Mouse (Mus musculus) liver, adult 2 months (tissue): ENCODE measurements around the gene Nmur1. TPM values are rescaled to one million over a fixed set of nuclear protein-coding genes. Genes with fewer than 3 reads are reported as not detected.

Experiments used
- DNase-seq: peaks from one replicate; pipeline ENCODE4 v3.0.0-alpha.2; 2011; ENCODE audit warnings: low read depth, low spot score; ENCODE audit errors: extremely low read depth
- H3K27ac ChIP-seq: fragments of 200-500 bp; replicated peaks from 2 replicates; pipeline ENCODE4 v1.5.1; 2012; ENCODE audit warnings: low read depth, mild to moderate bottlenecking, control low read depth, inconsistent platforms, low read length; ENCODE audit not compliant: insufficient read depth
- H3K27me3 ChIP-seq: fragments of 200-500 bp; 2 replicates; pipeline ENCODE4 v1.6.1; 2012; ENCODE audit warnings: mild to moderate bottlenecking, moderate library complexity, low read length, inconsistent platforms; ENCODE audit not compliant: control insufficient read depth, insufficient read depth
- H3K36me3 ChIP-seq: fragments of 200-500 bp; 2 replicates; pipeline ENCODE4 v1.6.1; 2012; ENCODE audit warnings: low read length, inconsistent platforms; ENCODE audit not compliant: control insufficient read depth, insufficient read depth
- H3K4me1 ChIP-seq: fragments of 200-500 bp; 2 replicates; pipeline ENCODE4 v1.6.1; 2011; ENCODE audit warnings: low read length; ENCODE audit not compliant: control insufficient read depth, insufficient read depth
- H3K4me3 ChIP-seq: fragments of 200-500 bp; 2 replicates; pipeline ENCODE4 v1.5.1; 2011; ENCODE audit warnings: low read depth, mild to moderate bottlenecking, control low read depth, low read length, moderate library complexity; ENCODE audit not compliant: insufficient read depth
- H3K79me2 ChIP-seq: fragments of 200-500 bp; 2 replicates; pipeline ENCODE4 v1.6.1; 2012; ENCODE audit warnings: inconsistent platforms, mild to moderate bottlenecking, low read length, moderate library complexity; ENCODE audit not compliant: control insufficient read depth, insufficient read depth
- H3K9ac ChIP-seq: fragments of 200-500 bp; 2 replicates; pipeline ENCODE4 v1.6.1; 2012; ENCODE audit warnings: low read depth, mild to moderate bottlenecking, control low read depth, inconsistent platforms, low read length
- CTCF ChIP-seq: fragments of 200-500 bp; IDR thresholded peaks from 2 replicates; pipeline ENCODE4 v1.5.1; 2011; ENCODE audit warnings: low read depth, low read length, control low read depth
- POLR2A ChIP-seq: fragments of 200-500 bp; IDR thresholded peaks from 2 replicates; pipeline ENCODE4 v1.6.1; 2011; ENCODE audit warnings: low read length, control low read depth; ENCODE audit not compliant: insufficient read depth; ENCODE audit errors: extremely low read depth
- WGBS: fragments of 180-500 bp; shearing (Covaris S2); methylation state at CpG from one replicate; pipeline ENCODE4 v1.1.7; 2018; 5-methylcytosine and 5-hydroxymethylcytosine counted together
- polyA plus RNA-seq: library from polyadenylated mRNA; depleted of rRNA; stranded (reverse); fragments of >200 nt; gene quantifications from 2 replicates; pipeline ENCODE4 v1.2.3, GENCODE M21; 2012
- total RNA-seq: library from RNA; depleted of rRNA; stranded (reverse); fragments of >200 nt; gene quantifications from 2 replicates; pipeline ENCODE4 v1.2.3, GENCODE M21; 2014

The Nmur1 gene
- total and polyA plus RNA-seq, 2 experiments = not detected

DNA sequence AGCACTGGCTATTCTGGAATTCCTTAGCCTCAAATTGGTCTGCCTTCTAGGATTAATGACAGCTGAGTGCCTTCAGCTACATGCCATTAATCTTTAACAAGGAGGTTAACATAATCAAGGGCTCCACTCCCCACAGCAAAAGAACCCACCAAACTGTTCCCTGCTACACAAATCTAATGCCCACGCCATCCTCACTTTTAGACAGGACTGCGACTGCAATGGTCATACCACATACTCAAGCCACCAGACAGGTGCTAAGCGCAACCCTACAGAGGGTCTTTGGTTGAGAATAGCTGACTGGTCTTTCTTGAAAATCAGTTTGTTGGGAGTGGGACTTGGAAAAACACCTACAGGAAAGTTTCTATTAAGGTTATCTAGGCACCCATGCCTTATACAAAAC, 76.8 kb downstream of the Nmur1 start:
- no peaks in the 10 kb centered on the region for H3K79me2 ChIP-seq
- TF ChIP-seq POLR2A (no peak), CTCF (no peak)
- H3K27ac ChIP-seq = no peak overlapping the region
- WGBS = over 99% methylated on average over 3 of the region's 3 CpGs
- no peak for DNase-seq
- no peaks in the 10 kb centered on the region for H3K4me1 ChIP-seq
- no peak overlapping the region for H3K4me3 ChIP-seq
- H3K36me3 ChIP-seq = peaks cover 59% of the 10 kb centered on the region
- no peak overlapping the region for H3K9ac ChIP-seq
- H3K27me3 ChIP-seq = no peaks in the 10 kb centered on the region

DNA sequence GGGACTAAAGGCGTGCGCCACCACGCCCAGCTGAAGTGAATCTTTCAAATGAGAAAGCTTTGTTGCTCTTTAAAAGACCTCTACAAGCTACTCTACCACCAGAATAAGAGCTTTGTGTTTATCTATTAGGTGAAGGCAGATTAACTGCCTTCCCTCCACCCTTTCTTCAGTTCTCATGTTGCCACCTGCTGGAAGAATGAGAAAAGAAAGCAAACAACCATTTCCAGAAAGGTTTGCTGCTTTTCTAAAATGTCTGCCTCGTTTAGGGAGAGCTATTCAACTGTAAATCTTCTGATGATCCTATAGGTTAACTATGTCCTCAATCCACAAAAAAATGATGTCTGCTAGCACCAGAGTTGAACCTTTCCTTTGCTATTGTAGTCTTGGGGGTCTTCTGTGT, 77.2 kb downstream of the Nmur1 start:
- no peak overlapping the region for H3K9ac ChIP-seq
- no peak for TF ChIP-seq CTCF
- TF ChIP-seq POLR2A = no peak
- no peak for DNase-seq
- peaks cover 55% of the 10 kb centered on the region for H3K36me3 ChIP-seq
- no peak overlapping the region for H3K27ac ChIP-seq
- no peaks in the 10 kb centered on the region for H3K79me2 ChIP-seq
- H3K4me3 ChIP-seq = no peak overlapping the region
- no peaks in the 10 kb centered on the region for H3K27me3 ChIP-seq
- 82% methylated on average over 4 of the region's 4 CpGs for WGBS
- no peaks in the 10 kb centered on the region for H3K4me1 ChIP-seq

DNA sequence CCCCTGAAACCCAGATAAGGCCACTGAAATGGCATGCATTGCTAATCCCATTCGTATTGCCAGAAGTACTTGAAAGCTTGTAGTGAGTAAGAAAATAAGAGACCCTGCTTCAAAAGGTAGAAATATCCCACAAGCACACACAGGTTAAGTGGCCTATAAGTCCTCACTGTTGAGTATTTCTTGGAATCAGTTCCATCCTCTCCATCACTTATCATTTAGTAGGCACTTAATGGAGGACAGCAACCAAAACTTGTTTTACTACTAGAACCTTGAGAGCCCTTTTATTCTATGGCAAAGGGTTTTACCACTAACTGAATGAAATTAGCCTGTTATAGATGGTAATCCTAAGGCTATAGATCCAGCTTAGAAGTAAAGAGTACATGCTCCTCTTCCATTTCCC, 77.9 kb downstream of the Nmur1 start:
- Histone ChIP-seq H3K4me1 (no peaks in the 10 kb centered on the region), H3K4me3 (no peak overlapping the region), H3K27me3 (no peaks in the 10 kb centered on the region), H3K79me2 (no peaks in the 10 kb centered on the region), H3K36me3 (peaks cover 49% of the 10 kb centered on the region), H3K27ac (no peak overlapping the region), H3K9ac (no peak overlapping the region)
- no peak for TF ChIP-seq CTCF
- TF ChIP-seq POLR2A = no peak
- DNase-seq = no peak
- WGBS = 97% methylated on average over 1 of the region's 1 CpGs

- WGBS = 72% methylated on average over 1 of the region's 1 CpGs
- H3K4me3 ChIP-seq = no peak overlapping the region
- H3K27ac ChIP-seq = no peak overlapping the region
- DNase-seq = no peak
- H3K9ac ChIP-seq = no peak overlapping the region
- H3K36me3 ChIP-seq = peaks cover 47% of the 10 kb centered on the region
- H3K27me3 ChIP-seq = no peaks in the 10 kb centered on the region
- no peaks in the 10 kb centered on the region for H3K4me1 ChIP-seq
- TF ChIP-seq CTCF = no peak
- no peak for TF ChIP-seq POLR2A
- no peaks in the 10 kb centered on the region for H3K79me2 ChIP-seq
Measured at GRCm38 (mm10) chr1:86347716-86348045, 78.3 kb downstream of the Nmur1 start.

DNA sequence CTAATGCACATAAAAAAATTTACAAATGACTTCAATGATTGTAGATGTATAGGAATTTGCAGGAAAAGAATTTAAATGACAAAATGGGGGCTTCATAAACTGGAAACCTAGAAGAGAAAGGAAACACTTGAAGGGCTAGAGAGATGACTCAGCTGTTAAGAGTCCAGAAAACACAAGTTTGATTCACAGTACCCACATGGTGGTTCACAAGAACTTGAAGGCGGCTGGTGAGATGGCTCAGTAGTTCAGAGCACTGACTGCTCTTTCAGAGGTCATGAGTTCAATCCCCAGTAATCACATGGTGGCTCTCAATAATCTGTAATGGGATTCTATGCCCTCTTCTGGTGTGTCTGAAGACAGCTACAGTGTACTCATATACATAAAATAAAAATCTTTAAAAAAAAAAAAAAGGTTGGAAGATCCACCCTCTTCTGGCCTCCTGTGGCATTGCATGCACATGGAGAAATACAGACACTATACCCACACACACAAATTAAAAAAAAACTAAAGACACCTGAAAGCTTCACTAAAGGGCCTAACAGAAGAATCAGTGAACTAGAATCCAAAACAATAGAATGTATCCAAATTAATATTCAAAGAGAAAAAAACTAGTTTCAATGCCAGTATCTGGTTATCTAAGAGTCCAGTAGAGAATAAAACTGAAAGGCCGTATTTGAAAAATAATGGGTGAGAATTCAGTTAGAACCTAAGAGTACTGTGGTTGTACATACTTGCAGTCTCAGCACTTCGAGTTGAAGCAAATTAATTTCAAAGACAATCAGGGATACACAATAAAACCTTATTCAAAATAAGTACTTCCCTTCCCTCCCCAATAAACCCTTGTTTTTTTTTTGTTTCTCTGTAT, 78.9 kb downstream of the Nmur1 start:
- H3K79me2 ChIP-seq = no peaks in the 10 kb centered on the region
- peaks cover 42% of the 10 kb centered on the region for H3K36me3 ChIP-seq
- TF ChIP-seq CTCF = no peak
- TF ChIP-seq POLR2A = no peak
- 90% methylated on average over 3 of the region's 3 CpGs for WGBS
- H3K9ac ChIP-seq = no peak overlapping the region
- H3K4me1 ChIP-seq = no peaks in the 10 kb centered on the region
- no peak overlapping the region for H3K27ac ChIP-seq
- H3K4me3 ChIP-seq = no peak overlapping the region
- DNase-seq = no peak
- no peaks in the 10 kb centered on the region for H3K27me3 ChIP-seq

DNA sequence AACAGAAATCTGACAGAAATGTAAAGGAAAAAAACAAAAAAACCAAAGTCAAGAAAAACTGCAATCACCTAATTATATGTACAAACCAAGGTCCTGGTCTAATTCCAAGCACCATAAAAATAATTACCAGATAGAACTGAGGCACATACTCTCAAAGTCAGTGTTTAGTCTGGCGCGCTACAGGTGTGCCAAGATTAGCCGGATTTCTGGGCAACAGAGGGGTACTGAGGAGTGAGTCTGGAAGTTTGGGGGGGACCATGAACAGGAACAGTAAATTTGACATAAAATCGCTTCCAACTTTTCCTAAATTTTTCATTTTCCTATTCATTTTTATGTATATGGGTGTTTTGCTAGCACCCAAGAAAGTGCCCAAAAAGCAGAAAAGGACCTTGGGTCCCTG, 80.1 kb downstream of the Nmur1 start:
- Histone ChIP-seq H3K9ac (no peak overlapping the region), H3K36me3 (peaks cover 30% of the 10 kb centered on the region), H3K79me2 (no peaks in the 10 kb centered on the region), H3K4me3 (no peak overlapping the region), H3K4me1 (no peaks in the 10 kb centered on the region), H3K27me3 (no peaks in the 10 kb centered on the region), H3K27ac (no peak overlapping the region)
- 96% methylated on average over 4 of the region's 4 CpGs for WGBS
- TF ChIP-seq POLR2A (no peak), CTCF (no peak)
- DNase-seq = no peak
